Mouse (Mus musculus): ENCODE data around the gene Rnaseh2c.

The Rnaseh2c gene

GRCm38 (mm10) chr19:5629907-5630306 lies 28.2 kb downstream of the Rnaseh2c start:
- no peak for DNase-seq (ENCODE audit: extremely low read depth, low read depth)

- DNase-seq (ENCODE audit: extremely low read depth, low read depth) = no peak
Measured at GRCm38 (mm10) chr19:5632120-5632519, 30.4 kb downstream of the Rnaseh2c start.

DNA sequence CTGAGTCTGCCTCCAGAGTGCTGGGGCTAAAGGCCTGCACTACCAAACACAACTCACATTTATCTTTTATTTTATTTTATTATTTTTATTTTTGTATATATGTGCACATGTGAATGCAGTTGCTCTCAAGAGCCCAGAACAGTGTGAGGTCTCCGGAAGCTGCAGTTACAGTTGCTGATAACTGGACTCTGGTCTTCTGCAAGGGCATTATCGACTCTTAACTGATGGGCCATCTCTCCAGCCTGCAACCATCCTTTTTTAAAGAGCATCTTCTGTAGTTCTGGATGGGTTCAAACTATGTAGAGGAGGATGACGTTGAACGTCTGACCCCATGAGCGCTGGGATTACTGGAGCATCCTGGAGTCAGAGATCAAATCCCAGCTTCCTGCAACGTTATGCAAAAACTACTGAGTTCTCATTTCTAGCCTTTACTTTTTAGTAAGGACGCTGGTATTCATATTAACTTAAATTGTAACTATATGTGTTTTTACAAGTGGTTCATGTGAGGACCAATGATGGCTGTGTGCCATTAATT lies 34.4 kb downstream of the Rnaseh2c start:
- no peak for DNase-seq (ENCODE audit: extremely low read depth, low read depth)

- DNase-seq (ENCODE audit: extremely low read depth, low read depth) = peak; percentile 26
Measured at GRCm38 (mm10) chr19:5636571-5637041, 34.9 kb downstream of the Rnaseh2c start.

DNA sequence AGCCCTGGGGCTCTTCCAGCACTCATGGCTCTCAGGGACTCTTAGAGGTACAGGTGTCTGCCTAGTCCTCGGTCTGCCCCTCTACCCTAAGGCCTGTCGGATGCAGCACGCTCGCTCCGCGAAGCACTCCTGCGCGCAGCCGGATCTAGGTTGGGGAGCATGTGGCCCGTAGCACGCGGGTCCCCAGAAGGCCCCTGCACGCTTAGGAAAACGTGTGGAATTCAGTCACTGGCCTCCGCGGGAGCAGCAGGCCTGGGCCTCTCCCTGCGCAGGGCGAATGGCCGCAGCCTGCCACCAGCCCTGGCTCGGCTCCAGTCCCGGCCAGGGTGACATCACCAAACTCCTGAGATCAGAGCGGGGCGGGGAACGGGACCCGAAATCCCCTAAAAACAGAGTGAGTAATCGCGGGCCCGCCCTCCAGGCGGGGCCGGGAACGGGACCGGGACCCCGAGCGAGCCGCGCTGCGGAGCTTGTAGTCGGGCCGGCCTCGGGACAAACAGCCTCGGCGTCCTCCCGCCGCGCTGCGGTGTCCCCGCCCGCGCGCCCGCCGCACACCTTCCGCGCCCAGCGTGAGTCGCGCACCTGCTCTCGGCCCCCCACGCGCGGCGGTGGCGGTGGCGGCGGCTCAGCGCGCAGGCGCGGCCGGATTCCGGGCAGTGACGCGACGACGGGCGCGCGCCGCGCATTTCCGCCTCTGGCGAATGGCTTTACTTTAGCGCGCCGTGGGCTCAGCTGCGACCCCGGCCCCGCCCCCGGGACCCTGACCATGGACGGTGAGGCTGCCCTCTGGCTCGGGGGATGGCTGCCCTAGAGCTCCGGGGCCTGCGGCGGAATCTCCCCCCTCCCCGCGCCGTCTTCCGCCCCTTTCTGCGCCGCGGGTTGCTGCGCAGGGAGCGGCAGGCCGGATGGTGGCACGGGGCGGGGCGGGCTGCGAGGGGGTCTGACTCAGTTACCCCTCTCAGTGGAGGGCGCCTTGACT lies 35.7 kb downstream of the Rnaseh2c start, which contains the start of gene Rela:
Rela (plus strand) TSS at position 415 of the 979 bp plus-strand sequence.
- peak; percentile 62 for DNase-seq (ENCODE audit: extremely low read depth, low read depth)

- no peak for DNase-seq (ENCODE audit: extremely low read depth, low read depth)
Measured at GRCm38 (mm10) chr19:5638416-5639005, 36.8 kb downstream of the Rnaseh2c start.

- DNase-seq (ENCODE audit: extremely low read depth, low read depth) = no peak
Measured at GRCm38 (mm10) chr19:5640339-5640738, 38.7 kb downstream of the Rnaseh2c start.

- DNase-seq (ENCODE audit: extremely low read depth, low read depth) = no peak
Measured at GRCm38 (mm10) chr19:5641021-5641420, 39.3 kb downstream of the Rnaseh2c start.

DNA sequence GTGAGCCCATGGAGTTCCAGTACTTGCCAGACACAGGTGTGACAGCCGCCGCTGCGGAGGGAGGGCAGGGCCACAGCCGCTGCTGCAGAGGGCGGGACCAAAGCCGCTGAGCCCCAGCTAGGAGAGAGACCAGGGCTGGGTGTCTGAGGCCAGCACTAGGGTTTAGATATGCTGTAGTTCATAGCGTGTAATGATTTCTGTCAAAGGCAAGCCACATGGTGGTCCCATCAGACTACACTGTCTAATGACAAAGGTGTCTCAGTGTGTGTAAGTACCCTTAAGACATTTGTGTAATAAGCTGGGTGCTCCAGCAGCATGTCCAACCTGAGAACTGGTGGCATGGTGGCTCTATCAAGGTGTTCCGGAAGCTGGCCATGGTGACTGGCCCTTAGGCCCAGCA lies 40.0 kb downstream of the Rnaseh2c start:
- DNase-seq (ENCODE audit: extremely low read depth, low read depth) = no peak

GRCm38 (mm10) chr19:5645280-5645679 lies 43.6 kb downstream of the Rnaseh2c start:
- DNase-seq (ENCODE audit: extremely low read depth, low read depth) = no peak

GRCm38 (mm10) chr19:5646731-5647330 lies 45.2 kb downstream of the Rnaseh2c start:
- no peak for DNase-seq (ENCODE audit: extremely low read depth, low read depth)

- DNase-seq (ENCODE audit: extremely low read depth, low read depth) = no peak
Measured at GRCm38 (mm10) chr19:5647791-5648190, 46.1 kb downstream of the Rnaseh2c start.

GRCm38 (mm10) chr19:5648401-5649297 lies 47.0 kb downstream of the Rnaseh2c start:
- peak; percentile 76 for DNase-seq (ENCODE audit: extremely low read depth, low read depth)

DNA sequence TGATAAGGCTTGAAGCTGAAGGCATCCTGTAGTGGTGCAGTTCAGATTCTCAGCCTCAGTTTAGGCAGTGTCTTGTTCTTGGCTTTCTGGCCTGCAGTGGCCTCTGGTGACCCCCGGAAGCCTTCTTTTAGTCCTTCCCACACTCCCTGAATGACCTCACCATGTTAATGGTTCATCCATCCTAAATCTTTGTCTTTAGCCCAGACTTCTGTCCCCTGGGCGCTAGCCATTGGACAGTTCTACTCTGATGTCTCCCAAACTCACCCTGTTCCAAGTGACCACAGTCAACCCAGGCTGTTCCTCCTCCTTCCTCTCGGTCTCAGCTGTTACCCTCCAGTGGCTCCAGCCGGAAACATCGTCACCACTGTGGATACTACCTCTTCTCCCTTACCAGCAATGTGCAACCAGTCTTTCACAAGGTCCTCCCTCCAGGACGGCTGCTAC lies 47.6 kb downstream of the Rnaseh2c start:
- no peak for DNase-seq (ENCODE audit: extremely low read depth, low read depth)

DNA sequence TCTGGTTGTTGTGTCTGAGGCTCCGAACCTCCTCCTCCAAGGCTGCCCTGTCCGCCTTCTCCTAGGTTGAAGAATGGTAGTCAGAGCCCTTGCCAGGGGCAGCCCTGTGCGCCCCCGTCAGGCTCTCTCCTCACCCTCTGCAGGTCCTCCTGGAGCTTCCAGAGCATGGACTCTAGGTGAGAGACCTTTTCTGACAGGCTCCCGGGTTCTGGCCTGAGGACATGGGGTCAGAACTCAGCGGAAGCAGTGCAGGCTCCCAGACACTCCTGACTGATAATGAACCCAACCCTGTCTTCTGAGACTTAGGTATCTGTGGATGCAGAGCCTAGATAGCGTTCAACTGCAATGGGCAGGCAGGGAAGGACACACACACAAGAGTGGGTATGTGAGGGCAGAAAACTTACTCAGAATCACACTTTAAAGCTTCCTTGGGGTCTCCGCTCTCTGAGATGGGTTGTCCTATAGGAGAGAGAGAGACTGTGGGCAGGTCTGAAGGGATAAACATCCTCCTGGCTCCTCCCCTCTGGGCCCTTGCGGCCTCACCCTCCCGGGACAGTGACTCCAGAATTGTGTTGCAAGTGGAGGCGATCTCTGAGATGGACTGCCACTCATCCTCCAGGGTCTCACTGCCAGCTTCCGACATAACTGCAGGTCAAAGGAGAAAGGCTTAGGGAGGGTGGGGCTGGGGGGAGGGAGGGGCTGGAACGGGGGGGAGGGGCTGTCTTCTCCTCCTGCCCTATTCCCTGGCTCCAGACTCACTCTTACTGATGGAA lies 50.0 kb downstream of the Rnaseh2c start:
- DNase-seq (ENCODE audit: extremely low read depth, low read depth) = no peak

DNA sequence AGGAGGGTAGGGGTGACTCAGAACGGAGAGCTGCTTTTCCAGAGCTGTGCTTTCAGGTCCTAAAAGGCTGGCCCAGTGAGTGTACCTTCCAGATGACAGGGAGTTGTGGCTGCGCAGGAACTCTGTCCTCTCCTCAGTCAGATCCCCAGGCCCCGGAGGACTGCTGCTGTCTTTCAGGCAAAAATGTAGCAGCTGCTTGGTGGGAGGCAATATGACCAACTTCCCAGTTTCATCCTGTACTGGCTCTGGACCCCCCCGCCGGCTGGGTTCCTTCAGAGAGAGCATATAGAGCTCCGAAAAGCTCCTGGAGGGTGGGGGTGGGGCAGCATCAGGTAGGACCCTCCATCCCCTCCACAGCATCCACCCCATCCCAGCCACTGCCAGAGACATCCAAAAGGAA lies 50.9 kb downstream of the Rnaseh2c start:
- DNase-seq (ENCODE audit: extremely low read depth, low read depth) = no peak

DNA sequence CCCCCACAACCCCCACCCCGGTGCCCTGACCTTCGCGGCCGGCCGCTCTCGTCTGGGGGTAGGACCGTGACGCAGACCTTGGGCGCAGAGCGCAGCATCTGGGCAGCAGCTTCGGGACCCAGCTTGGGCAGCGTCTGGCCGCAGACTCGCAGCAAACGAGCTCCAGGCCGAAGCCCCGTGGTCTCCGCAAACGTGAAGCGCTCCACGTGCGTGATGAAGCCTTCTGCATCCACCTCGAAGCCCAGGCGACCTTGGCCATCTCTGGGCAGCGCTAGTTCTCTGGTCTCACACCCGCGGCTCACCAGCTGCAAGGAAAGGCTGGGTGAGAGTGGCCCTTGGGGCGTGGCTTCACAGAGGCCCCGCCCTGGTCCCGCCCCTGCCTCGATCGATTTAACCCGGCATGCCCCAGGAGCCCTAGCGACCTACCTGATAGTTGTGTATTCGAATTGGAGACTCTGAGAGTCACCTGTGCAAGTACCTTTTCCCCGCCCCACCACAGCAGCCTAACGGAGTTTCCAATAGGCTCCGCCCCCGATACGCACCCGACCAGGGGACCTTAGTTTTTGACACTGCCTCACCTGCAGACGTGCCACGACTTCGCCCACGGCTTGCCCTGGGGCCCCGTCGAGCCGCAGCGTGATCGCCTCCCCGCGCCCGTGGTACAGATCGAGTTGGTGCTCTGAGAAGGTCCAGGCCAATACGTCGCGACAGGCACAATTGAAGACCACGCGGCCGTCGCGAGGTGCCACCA lies 52.5 kb downstream of the Rnaseh2c start:
- DNase-seq (ENCODE audit: extremely low read depth, low read depth) = no peak

- DNase-seq (ENCODE audit: extremely low read depth, low read depth) = no peak
Measured at GRCm38 (mm10) chr19:5654720-5655298, 53.1 kb downstream of the Rnaseh2c start.
